Mouse (Mus musculus): ENCODE data around the gene Wdr72.

Gene Wdr72

GRCm38 (mm10) chr9:74109761-74110460, at the start of gene Wdr72:
Gene Wdr72, plus strand, starts transcription at chr9:74110356.
- DNase-seq: peak; percentile 85

GRCm38 (mm10) chr9:74066278-74066677, 43.9 kb upstream of the Wdr72 start:
- DNase-seq: no peak

GRCm38 (mm10) chr9:74066766-74067165, 43.4 kb upstream of the Wdr72 start:
- no peak for DNase-seq

GRCm38 (mm10) chr9:74075958-74076357, 34.2 kb upstream of the Wdr72 start:
- peak; percentile 39 for DNase-seq

- no peak for DNase-seq
Measured at GRCm38 (mm10) chr9:74078458-74078857, 31.7 kb upstream of the Wdr72 start.

GRCm38 (mm10) chr9:74080241-74080640, 29.9 kb upstream of the Wdr72 start:
- no peak for DNase-seq

- DNase-seq: peak; percentile 65
Measured at GRCm38 (mm10) chr9:74101591-74101990, 8.6 kb upstream of the Wdr72 start.

- no peak for DNase-seq
Measured at GRCm38 (mm10) chr9:74102615-74103014, 7.5 kb upstream of the Wdr72 start.

GRCm38 (mm10) chr9:74110461-74110816, 283 bp downstream of the Wdr72 start:
- peak; percentile 31 for DNase-seq

- DNase-seq: peak; percentile 65
Measured at GRCm38 (mm10) chr9:74112526-74112925, 2.4 kb downstream of the Wdr72 start.

- DNase-seq: no peak
Measured at GRCm38 (mm10) chr9:74126222-74126621, 16.1 kb downstream of the Wdr72 start.

- no peak for DNase-seq
Measured at GRCm38 (mm10) chr9:74134010-74134409, 23.9 kb downstream of the Wdr72 start.

- DNase-seq: peak; percentile 35
Measured at GRCm38 (mm10) chr9:74141864-74142263, 31.7 kb downstream of the Wdr72 start.

- DNase-seq: no peak
Measured at GRCm38 (mm10) chr9:74142705-74143104, 32.5 kb downstream of the Wdr72 start.

- no peak for DNase-seq
Measured at GRCm38 (mm10) chr9:74145203-74145602, 35.0 kb downstream of the Wdr72 start.

- DNase-seq: no peak
Measured at GRCm38 (mm10) chr9:74148306-74148705, 38.1 kb downstream of the Wdr72 start.

GRCm38 (mm10) chr9:74160361-74160933, 50.3 kb downstream of the Wdr72 start:
- DNase-seq: no peak

GRCm38 (mm10) chr9:74165697-74166096, 55.5 kb downstream of the Wdr72 start:
- no peak for DNase-seq

- DNase-seq: no peak
Measured at GRCm38 (mm10) chr9:74169904-74170303, 59.7 kb downstream of the Wdr72 start.

- no peak for DNase-seq
Measured at GRCm38 (mm10) chr9:74186748-74187400, 76.7 kb downstream of the Wdr72 start.

- DNase-seq: no peak
Measured at GRCm38 (mm10) chr9:74187401-74188029, 77.4 kb downstream of the Wdr72 start.

GRCm38 (mm10) chr9:74194898-74195297, 84.7 kb downstream of the Wdr72 start:
- DNase-seq: no peak

GRCm38 (mm10) chr9:74228272-74228671, 118.1 kb downstream of the Wdr72 start:
- DNase-seq: no peak

GRCm38 (mm10) chr9:74241292-74241691, 131.1 kb downstream of the Wdr72 start:
- no peak for DNase-seq

Measured in kidney, adult 11 months (tissue).